Mouse (Mus musculus) hindbrain, embryonic 15.5 days (tissue): ENCODE measurements around the gene Ascc1. TPM values are rescaled to one million over a fixed set of nuclear protein-coding genes. Genes with fewer than 3 reads are reported as not detected.

Experiments
- ATAC-seq: fragments of 200-750 bp; cut with Nextera tagmentation; 2 replicates; pipeline ENCODE4 v1.8.0; 2017; ENCODE audit warnings: low read depth, moderate number of reproducible peaks, moderate TSS enrichment; ENCODE audit not compliant: low FRiP score
- H3K27ac ChIP-seq: fragments of 300-500 bp; sonication (generic); replicated peaks from 2 replicates; pipeline ENCODE4 v1.5.1; 2015; ENCODE audit warnings: mild to moderate bottlenecking, inconsistent platforms
- H3K27me3 ChIP-seq: fragments of 300-500 bp; sonication (generic); 2 replicates; pipeline ENCODE4 v1.6.1; 2015; ENCODE audit warnings: control low read depth, inconsistent platforms
- H3K36me3 ChIP-seq: fragments of 300-500 bp; sonication (generic); 2 replicates; pipeline ENCODE4 v1.6.1; 2015; ENCODE audit warnings: control low read depth, inconsistent platforms
- H3K4me1 ChIP-seq: fragments of 300-500 bp; sonication (generic); replicated peaks from 2 replicates; pipeline ENCODE4 v1.6.1; 2015; ENCODE audit warnings: control low read depth, inconsistent platforms
- H3K4me2 ChIP-seq: fragments of 300-500 bp; sonication (generic); 2 replicates; pipeline ENCODE4 v1.6.1; 2015; ENCODE audit warnings: moderate library complexity, mild to moderate bottlenecking, inconsistent platforms
- H3K4me3 ChIP-seq: fragments of 300-500 bp; sonication (generic); 2 replicates; pipeline ENCODE4 v1.5.1; 2015; ENCODE audit warnings: mild to moderate bottlenecking, inconsistent platforms
- H3K9ac ChIP-seq: fragments of 300-500 bp; sonication (generic); 2 replicates; pipeline ENCODE4 v1.6.1; 2015; ENCODE audit warnings: inconsistent platforms
- H3K9me3 ChIP-seq: fragments of 300-500 bp; sonication (generic); 2 replicates; pipeline ENCODE4 v1.6.1; 2016; ENCODE audit warnings: control low read depth, inconsistent platforms
- WGBS: fragments of 180-500 bp; shearing (Covaris S2); methylation state at CpG from one replicate; pipeline ENCODE4 v1.1.7; 2015; 5-methylcytosine and 5-hydroxymethylcytosine counted together
- polyA plus RNA-seq: library from polyadenylated mRNA; unstranded; fragments of >200 nt; fragmentation: Nextera tagmentation; extraction: Ambion mirVana; gene quantifications from 2 replicates; pipeline ENCODE4 v1.2.1, GENCODE M21; 2015

Gene Ascc1
- polyA plus RNA-seq: 46.4 and 49.1 TPM in 2 replicates

DNA sequence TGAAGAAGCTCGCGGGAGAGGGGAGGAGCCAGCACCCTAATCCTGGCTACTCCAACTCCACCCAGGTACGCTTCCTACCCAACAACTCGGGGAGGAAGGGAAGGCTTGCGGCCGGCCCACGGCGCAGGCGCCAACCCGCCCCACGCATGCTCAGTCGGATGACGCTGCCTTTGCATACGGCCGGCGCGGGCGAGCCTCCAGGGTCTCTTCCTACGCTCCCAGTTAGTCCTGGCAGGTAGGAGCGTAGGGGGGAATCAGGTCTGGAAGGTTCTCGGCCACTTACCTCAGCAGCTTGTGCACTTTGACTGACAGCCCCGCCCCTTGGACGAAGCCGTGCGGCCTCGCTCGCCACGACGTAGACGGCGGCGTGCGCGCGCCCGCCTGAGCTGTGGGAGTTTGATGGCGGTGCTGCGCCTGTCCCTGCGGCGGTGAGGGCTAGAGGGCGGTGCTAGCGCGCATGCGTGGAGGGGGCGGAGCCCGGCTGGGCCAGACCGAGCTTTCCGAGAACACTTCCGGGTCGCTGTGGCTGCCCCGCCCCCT is at the start of gene Ascc1, which contains the start of gene Anapc16:
TSS of gene Ascc1 (plus strand) at position 133 of the 540 bp plus-strand sequence.
TSS of gene Anapc16 (minus strand) at position 463 of the 540 bp plus-strand sequence.
- H3K4me1 ChIP-seq: peaks cover 20% of the 10 kb centered on the region
- H3K27me3 ChIP-seq: no peaks in the 10 kb centered on the region
- peak; percentile 96 for ATAC-seq
- peak within 1 kb of the TSS; percentile 74 for H3K9ac ChIP-seq
- peak within 1 kb of the TSS; percentile 62 for H3K4me3 ChIP-seq
- H3K36me3 ChIP-seq: 0 out of 2 replicates have a peak, but pooled peaks cover 3% of the 10 kb centered on the region
- under 1% methylated on average over 51 of the region's 51 CpGs for WGBS
- peak within 1 kb of the TSS; percentile 98 for H3K27ac ChIP-seq
- peak within 1 kb of the TSS; percentile 75 for H3K4me2 ChIP-seq
- H3K9me3 ChIP-seq: no peaks in the 10 kb centered on the region

DNA sequence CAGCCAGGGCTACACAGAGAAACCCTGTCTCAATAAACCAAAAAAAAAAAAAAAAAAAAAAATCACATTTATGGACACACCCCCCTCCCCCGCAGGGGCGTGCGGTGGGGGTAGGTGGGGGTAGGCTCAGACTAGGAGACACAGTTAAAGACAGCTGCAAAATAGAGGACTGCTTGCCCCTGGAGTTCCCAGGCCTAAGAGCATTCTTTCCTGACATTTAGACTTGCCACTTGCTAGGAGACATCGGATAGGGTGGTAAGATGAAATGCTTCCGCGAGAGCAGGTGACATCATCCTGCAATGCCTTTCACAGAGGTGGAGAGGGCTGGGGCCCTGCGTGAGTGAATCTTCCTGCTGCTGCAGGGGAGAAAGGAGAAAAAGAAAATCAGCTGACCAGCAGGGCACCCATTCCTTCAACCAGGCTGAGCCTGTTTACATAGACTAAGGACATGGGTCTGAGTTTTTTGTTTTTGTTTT is 49.0 kb upstream of the Ascc1 start:
- no peaks in the 10 kb centered on the region for H3K9me3 ChIP-seq
- H3K27me3 ChIP-seq: no peaks in the 10 kb centered on the region
- no peak overlapping the region for H3K4me3 ChIP-seq
- no peak overlapping the region for H3K27ac ChIP-seq
- H3K4me2 ChIP-seq: no peak overlapping the region
- H3K9ac ChIP-seq: no peak overlapping the region
- peaks cover 4% of the 10 kb centered on the region; the same call in 1 of the 2 replicates for H3K36me3 ChIP-seq
- 31% methylated on average over 7 of the region's 7 CpGs for WGBS
- no peak for ATAC-seq
- peaks cover 51% of the 10 kb centered on the region for H3K4me1 ChIP-seq

DNA sequence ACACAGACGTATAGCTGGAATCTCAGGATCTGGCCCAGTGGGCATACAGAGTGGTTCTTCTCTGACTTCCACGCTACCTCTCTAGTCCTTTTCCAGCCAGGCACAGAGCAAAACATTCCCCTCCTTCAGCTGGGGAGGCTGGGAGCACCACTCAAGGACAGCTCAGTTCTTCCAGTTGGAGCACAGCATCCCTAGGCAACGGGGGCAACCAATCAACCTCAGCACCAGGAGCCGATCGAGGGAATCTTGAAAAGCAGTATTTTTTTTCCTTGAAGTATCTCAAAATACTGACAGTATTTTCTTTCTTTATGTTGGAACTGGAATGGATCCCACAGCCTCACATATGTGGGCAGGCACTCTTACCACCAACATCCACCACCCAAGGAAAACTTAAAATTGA is 45.9 kb upstream of the Ascc1 start:
- H3K4me3 ChIP-seq: no peak overlapping the region
- H3K4me1 ChIP-seq: peaks cover 41% of the 10 kb centered on the region
- WGBS: 43% methylated on average over 5 of the region's 5 CpGs
- peak overlapping the region; percentile 70 for H3K27ac ChIP-seq
- no peaks in the 10 kb centered on the region for H3K9me3 ChIP-seq
- ATAC-seq: no peak
- no peaks in the 10 kb centered on the region for H3K36me3 ChIP-seq
- no peak overlapping the region for H3K4me2 ChIP-seq
- no peaks in the 10 kb centered on the region for H3K27me3 ChIP-seq
- H3K9ac ChIP-seq: no peak overlapping the region

DNA sequence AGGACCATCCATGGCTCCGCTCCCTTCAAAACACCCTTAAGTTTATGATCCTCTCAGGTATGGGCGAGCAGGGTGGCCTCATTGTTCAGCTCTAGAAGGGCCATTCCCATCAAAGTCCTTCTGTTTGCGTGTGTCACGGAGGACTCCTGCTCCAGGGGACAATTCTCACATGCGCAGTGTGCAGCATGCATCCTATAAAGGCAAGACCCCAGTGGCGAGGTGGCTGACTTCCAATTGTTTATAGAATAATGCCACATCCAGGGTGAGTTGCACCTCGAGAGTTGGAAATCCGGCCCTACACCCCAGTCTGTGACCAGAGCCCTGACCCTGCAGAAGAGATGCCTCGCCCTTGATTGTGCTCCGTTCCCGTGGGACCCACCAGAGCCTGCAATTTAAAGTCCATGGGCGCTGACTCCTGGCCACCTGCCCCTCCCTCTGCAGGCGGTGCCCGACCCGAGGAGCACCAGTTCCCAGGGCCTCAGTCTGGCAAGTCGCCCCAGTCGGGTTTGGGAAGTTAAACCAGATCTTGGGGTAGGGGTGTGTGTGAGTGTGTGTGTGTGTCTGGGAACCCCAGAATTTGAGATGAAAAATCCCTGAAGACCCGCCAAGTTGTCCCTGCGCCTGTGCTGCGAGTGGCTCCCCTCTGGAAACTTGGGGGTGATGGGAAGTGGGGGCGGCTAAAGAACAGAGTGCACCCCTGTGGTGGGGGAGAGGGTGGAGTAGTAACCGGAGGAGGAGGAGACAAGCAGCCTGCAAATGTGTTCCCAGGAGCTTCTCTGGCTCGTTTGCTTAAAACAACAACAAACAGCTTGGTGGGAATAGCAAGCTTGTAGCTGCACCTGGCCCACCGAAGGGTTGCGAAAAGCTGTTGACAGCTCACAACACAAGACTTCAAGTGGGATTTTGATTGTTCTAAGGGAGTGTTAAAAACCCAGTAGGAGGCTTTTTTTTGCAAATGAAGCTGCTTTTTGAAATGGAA is 45.1 kb upstream of the Ascc1 start:
- Histone ChIP-seq H3K4me1 (peaks cover 40% of the 10 kb centered on the region), H3K4me3 (peak overlapping the region; percentile 16), H3K9ac (0 out of 2 replicates have a peak overlapping the region, but pooled peaks have one; percentile 18), H3K9me3 (no peaks in the 10 kb centered on the region), H3K36me3 (no peaks in the 10 kb centered on the region), H3K27me3 (no peaks in the 10 kb centered on the region), H3K4me2 (peak overlapping the region; percentile 51), H3K27ac (peak overlapping the region; percentile 70)
- 9% methylated on average over 25 of the region's 25 CpGs for WGBS
- ATAC-seq: 0 out of 2 replicates have a peak, but pooled peaks have one; percentile 12

DNA sequence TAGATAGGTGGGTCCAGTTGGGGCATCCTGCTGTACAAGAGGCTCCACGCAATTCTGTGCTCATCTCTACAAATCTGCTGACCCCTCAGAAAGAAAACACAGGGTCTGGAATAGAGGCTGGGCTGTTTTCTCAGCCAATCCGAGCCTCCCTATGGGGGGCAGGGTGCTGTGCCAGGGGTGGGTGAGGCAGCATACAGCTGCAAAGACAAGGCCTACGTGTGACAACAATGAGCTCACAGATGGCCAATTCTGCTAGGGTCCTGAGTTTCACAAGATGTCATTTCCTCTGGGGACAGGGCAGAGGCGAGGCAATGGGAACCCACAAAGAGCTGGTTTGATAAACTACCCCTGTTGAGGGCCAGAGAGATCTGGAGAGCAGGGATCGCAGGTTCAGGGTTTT is 44.1 kb upstream of the Ascc1 start:
- Histone ChIP-seq H3K9ac (peak overlapping the region; percentile 6; the same call in 1 of the 2 replicates), H3K4me2 (peak overlapping the region; percentile 51), H3K36me3 (no peaks in the 10 kb centered on the region), H3K4me3 (no peak overlapping the region), H3K4me1 (peaks cover 33% of the 10 kb centered on the region), H3K27me3 (no peaks in the 10 kb centered on the region), H3K27ac (peak overlapping the region; percentile 70), H3K9me3 (no peaks in the 10 kb centered on the region)
- no peak for ATAC-seq
- WGBS: 18% methylated on average over 5 of the region's 5 CpGs

DNA sequence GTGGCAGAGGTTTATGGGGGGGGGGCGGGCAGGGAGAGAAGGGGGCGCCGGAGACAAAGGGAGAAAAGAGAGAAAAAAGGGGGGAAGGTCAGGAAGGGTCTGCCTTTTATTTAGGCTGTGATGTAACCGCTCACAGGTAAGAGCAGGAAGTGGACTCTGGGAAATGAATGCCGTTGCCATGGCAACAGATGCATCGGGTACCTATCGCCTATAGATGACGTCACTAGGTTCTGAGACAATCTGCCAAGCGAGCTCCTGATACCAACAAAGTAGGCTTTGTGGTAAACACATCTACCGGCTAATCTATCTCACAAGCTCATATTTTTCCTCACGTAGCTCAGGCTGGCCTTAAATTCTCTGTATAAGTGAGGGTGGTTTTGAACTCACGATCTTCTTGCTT is 43.1 kb upstream of the Ascc1 start:
- no peak for ATAC-seq
- no peak overlapping the region for H3K9ac ChIP-seq
- no peaks in the 10 kb centered on the region for H3K36me3 ChIP-seq
- H3K4me3 ChIP-seq: no peak overlapping the region
- H3K4me1 ChIP-seq: peaks cover 35% of the 10 kb centered on the region
- no peak overlapping the region for H3K4me2 ChIP-seq
- no peaks in the 10 kb centered on the region for H3K9me3 ChIP-seq
- H3K27me3 ChIP-seq: no peaks in the 10 kb centered on the region
- 0 out of 2 replicates have a peak overlapping the region, but pooled peaks have one; percentile 70 for H3K27ac ChIP-seq
- 68% methylated on average over 11 of the region's 12 CpGs for WGBS

DNA sequence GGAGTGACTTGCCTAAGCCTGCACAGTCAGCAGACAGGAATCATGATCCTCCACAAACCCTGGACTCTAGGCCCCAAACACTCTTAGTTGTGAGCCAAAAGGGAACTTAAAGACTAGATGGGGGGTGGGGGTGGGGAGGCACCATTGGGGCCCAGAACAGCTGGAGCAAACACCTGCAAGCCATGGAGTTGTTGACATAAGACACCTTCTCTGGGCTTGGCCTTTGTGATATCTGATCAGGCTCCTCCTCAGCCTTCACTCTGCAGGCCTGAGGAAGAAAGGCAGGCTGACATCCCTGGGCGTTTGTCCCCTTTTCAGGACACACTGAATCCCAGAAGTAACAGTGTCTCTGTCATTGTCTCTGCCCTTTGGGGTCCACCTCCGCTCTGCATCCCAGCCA is 39.0 kb upstream of the Ascc1 start:
- H3K27ac ChIP-seq: no peak overlapping the region
- H3K9ac ChIP-seq: no peak overlapping the region
- H3K4me1 ChIP-seq: peaks cover 30% of the 10 kb centered on the region
- no peaks in the 10 kb centered on the region for H3K27me3 ChIP-seq
- no peaks in the 10 kb centered on the region for H3K9me3 ChIP-seq
- ATAC-seq: no peak
- H3K36me3 ChIP-seq: no peaks in the 10 kb centered on the region
- H3K4me2 ChIP-seq: no peak overlapping the region
- H3K4me3 ChIP-seq: no peak overlapping the region
- 55% methylated on average over 2 of the region's 2 CpGs for WGBS

DNA sequence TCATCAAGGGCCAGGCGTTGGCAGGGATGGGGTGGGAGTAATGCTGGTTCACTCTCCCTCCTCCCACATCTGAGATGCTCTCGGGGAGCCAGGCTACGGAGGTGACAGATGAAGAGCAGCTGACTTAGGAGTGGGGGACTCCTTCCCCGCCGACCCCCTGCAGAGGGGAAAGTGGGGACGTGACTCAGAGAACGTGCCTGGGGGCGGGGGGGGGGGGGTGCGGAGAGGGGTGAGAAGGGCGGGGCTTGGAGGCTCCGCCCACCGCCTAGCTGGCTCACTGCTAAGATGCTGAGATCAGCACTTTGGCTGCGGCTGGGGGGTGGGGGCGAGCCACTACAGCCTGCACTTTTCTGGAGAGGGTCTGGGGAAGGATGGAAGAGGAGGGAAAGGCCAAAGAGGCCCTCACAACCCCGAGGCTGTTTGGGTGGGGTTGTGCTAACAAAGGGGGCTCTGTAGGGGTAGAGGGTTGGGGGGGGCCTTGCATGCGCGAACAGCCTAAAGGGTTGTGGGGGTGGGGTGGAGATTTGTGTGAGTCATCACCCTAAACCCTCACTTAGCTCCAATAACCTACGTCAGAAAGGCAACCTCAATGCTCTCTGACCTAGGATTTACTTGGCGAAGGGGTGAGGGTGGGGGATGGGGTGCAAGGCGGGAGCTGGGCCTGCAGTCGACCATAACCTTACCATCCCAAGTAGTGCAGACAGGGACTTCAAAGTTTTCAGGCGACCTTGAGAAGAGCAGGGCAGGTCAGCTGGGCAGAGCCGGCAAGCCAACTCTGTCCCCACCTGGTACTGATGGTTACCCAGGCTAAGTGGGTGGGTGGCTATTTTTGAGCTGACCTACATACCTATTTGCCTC is 37.9 kb upstream of the Ascc1 start:
- H3K9ac ChIP-seq: no peak overlapping the region; the same call in 1 of the 2 replicates
- WGBS: 9% methylated on average over 13 of the region's 23 CpGs
- H3K4me3 ChIP-seq: 0 out of 2 replicates have a peak overlapping the region, but pooled peaks have one; percentile 8

DNA sequence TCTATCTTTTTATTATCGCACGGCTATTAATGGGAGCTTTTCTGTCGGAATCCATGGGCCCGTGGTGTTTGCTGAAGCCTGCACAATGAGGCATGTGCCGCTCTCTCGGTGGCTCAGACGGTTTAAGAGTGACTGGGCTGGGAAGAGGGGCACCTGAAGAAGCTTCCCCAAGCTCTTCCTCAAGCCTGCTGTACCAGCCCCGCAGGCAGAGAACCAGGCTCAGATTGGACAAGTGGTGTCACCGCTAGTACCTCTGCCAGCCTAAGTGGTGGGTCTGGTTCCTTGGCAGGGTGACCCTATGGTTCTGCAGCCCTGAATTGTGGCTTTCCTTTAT is 37.3 kb upstream of the Ascc1 start:
- Histone ChIP-seq H3K27me3 (no peaks in the 10 kb centered on the region), H3K9me3 (no peaks in the 10 kb centered on the region), H3K4me1 (peaks cover 29% of the 10 kb centered on the region), H3K36me3 (no peaks in the 10 kb centered on the region), H3K27ac (no peak overlapping the region; the same call in 1 of the 2 replicates), H3K4me2 (peak overlapping the region; percentile 46), H3K9ac (no peak overlapping the region), H3K4me3 (no peak overlapping the region)
- WGBS: 33% methylated on average over 9 of the region's 9 CpGs
- no peak; the same call in 1 of the 2 replicates for ATAC-seq

More for the DNA sequence above, 37.9 kb upstream of the Ascc1 start:
- Histone ChIP-seq H3K36me3 (no peaks in the 10 kb centered on the region), H3K9me3 (no peaks in the 10 kb centered on the region), H3K27ac (peak overlapping the region; percentile 38; the same call in 1 of the 2 replicates), H3K27me3 (no peaks in the 10 kb centered on the region), H3K4me2 (peak overlapping the region; percentile 46), H3K4me1 (peaks cover 23% of the 10 kb centered on the region)
- ATAC-seq: peak; percentile 47

DNA sequence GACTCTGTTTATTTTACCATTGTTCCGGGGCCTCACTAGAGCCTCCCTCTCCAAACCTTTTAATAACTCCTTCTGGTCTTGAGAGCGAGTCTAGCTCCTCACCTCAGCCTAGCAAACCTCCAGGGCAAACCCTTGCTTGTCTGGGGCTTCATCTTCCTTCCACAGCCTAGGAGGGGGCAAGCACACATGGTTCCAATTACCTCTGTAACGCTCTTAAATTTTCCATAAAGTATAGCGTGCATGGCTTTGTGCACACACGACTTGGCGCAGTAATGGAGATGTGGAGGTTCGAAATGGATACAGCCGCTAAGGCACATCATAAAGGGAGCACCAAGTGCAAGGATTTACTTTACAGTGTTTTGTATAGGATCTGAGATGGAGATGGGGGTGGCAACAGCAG is 36.8 kb upstream of the Ascc1 start:
- no peaks in the 10 kb centered on the region for H3K36me3 ChIP-seq
- 68% methylated on average over 8 of the region's 8 CpGs for WGBS

DNA sequence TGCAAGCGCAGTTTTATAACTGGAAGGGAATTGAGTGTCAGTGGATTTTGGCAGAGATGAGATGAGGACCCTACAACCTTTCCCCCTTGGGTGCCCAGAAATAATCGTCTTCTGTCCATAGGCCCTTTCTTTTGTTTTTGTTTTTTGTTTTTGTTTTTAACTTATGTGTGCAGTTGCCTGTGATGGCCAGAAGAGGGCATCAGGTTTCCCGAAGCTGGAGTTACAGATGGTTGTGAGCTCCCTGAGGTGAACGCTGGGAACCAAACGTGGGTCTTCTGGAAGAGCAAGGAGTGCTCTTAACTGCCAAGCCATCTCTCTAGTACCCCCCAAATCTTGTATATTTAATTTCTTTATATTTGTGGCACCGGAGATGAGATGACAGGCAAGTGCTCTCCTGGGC is 35.9 kb upstream of the Ascc1 start:
- Histone ChIP-seq H3K4me3 (no peak overlapping the region), H3K9me3 (no peaks in the 10 kb centered on the region), H3K27me3 (no peaks in the 10 kb centered on the region), H3K27ac (no peak overlapping the region), H3K4me1 (peaks cover 38% of the 10 kb centered on the region), H3K9ac (no peak overlapping the region), H3K4me2 (no peak overlapping the region), H3K36me3 (no peaks in the 10 kb centered on the region)
- ATAC-seq: no peak
- 91% methylated on average over 6 of the region's 6 CpGs for WGBS

More for the DNA sequence above, 36.8 kb upstream of the Ascc1 start:
- Histone ChIP-seq H3K4me1 (peaks cover 33% of the 10 kb centered on the region), H3K4me2 (no peak overlapping the region), H3K4me3 (no peak overlapping the region), H3K9me3 (no peaks in the 10 kb centered on the region), H3K27me3 (no peaks in the 10 kb centered on the region), H3K9ac (no peak overlapping the region), H3K27ac (no peak overlapping the region)
- ATAC-seq: no peak
